Mouse (Mus musculus) fibroblast of lung, adult 2 months (primary cell): Measurements from ENCODE around the gene Szrd1.
A peak's percentile ranks its signal among the peaks of the same experiment; 100 is the strongest.

Experiments
- DNase-seq: peaks from one replicate; pipeline ENCODE4 v3.0.0-alpha.2; 2011; ENCODE audit warnings: low read depth

The Szrd1 gene

GRCm38 (mm10) chr4:141114521-141114981 lies 25.0 kb downstream of the Szrd1 start:
- DNase-seq, result no peak

GRCm38 (mm10) chr4:141113831-141114230 lies 25.7 kb downstream of the Szrd1 start:
- DNase-seq, result no peak

GRCm38 (mm10) chr4:141108196-141108732 lies 31.3 kb downstream of the Szrd1 start:
- peak; percentile 42 for DNase-seq

GRCm38 (mm10) chr4:141106526-141107183 lies 32.9 kb downstream of the Szrd1 start:
- DNase-seq, result no peak

- no peak for DNase-seq
These were observed 37.7 kb downstream of the Szrd1 start for GRCm38 (mm10) chr4:141101855-141102254.

GRCm38 (mm10) chr4:141101291-141101690 lies 38.3 kb downstream of the Szrd1 start:
- DNase-seq, result no peak

GRCm38 (mm10) chr4:141099956-141100355 lies 39.6 kb downstream of the Szrd1 start:
- no peak for DNase-seq

- no peak for DNase-seq
These were observed 40.6 kb downstream of the Szrd1 start for GRCm38 (mm10) chr4:141098935-141099334.

GRCm38 (mm10) chr4:141096710-141097109 lies 42.9 kb downstream of the Szrd1 start:
- DNase-seq, result no peak

- no peak for DNase-seq
These were observed 44.6 kb downstream of the Szrd1 start for GRCm38 (mm10) chr4:141095016-141095415.

GRCm38 (mm10) chr4:141088714-141089113 lies 50.9 kb downstream of the Szrd1 start:
- no peak for DNase-seq

GRCm38 (mm10) chr4:141088033-141088432 lies 51.5 kb downstream of the Szrd1 start, which contains the start of gene Spata21:
TSS of gene Spata21 (plus strand) at chr4:141088333.
- no peak for DNase-seq

- DNase-seq, result no peak
These were observed 52.7 kb downstream of the Szrd1 start for GRCm38 (mm10) chr4:141086862-141087261.

- DNase-seq, result no peak
These were observed 61.0 kb downstream of the Szrd1 start for GRCm38 (mm10) chr4:141078510-141079137.

GRCm38 (mm10) chr4:141077681-141078509 lies 61.7 kb downstream of the Szrd1 start, which contains the start of gene Necap2:
TSS of gene Necap2 (minus strand) at chr4:141078357.
- peak; percentile 66 for DNase-seq

GRCm38 (mm10) chr4:141076761-141077506 lies 62.6 kb downstream of the Szrd1 start:
- DNase-seq, result no peak

- DNase-seq, result no peak
These were observed 65.5 kb downstream of the Szrd1 start for GRCm38 (mm10) chr4:141074109-141074508.

- DNase-seq, result no peak
These were observed 65.9 kb downstream of the Szrd1 start for GRCm38 (mm10) chr4:141073661-141074060.

GRCm38 (mm10) chr4:141072502-141072901 lies 67.1 kb downstream of the Szrd1 start:
- no peak for DNase-seq

- DNase-seq, result no peak
These were observed 69.8 kb downstream of the Szrd1 start for GRCm38 (mm10) chr4:141069731-141070130.

- no peak for DNase-seq
These were observed 70.9 kb downstream of the Szrd1 start for GRCm38 (mm10) chr4:141068655-141069054.
